Mouse (Mus musculus) small intestine, adult 2 months (tissue): ENCODE measurements around the gene Eml6.

Source experiments
- CTCF ChIP-seq: fragments of 200-500 bp; IDR thresholded peaks from 2 replicates; pipeline ENCODE4 v1.5.1; 2012; ENCODE audit warnings: low read depth, mild to moderate bottlenecking, control low read depth, inconsistent platforms, low read length, moderate library complexity, mixed read lengths; ENCODE audit not compliant: insufficient replicate concordance, insufficient read length; ENCODE audit errors: extremely low read depth
- POLR2A ChIP-seq: fragments of 200-500 bp; IDR thresholded peaks from 2 replicates; pipeline ENCODE4 v1.6.1; 2012; ENCODE audit warnings: low read depth, mild to moderate bottlenecking, control low read depth, inconsistent platforms, low read length, moderate library complexity

DNA sequence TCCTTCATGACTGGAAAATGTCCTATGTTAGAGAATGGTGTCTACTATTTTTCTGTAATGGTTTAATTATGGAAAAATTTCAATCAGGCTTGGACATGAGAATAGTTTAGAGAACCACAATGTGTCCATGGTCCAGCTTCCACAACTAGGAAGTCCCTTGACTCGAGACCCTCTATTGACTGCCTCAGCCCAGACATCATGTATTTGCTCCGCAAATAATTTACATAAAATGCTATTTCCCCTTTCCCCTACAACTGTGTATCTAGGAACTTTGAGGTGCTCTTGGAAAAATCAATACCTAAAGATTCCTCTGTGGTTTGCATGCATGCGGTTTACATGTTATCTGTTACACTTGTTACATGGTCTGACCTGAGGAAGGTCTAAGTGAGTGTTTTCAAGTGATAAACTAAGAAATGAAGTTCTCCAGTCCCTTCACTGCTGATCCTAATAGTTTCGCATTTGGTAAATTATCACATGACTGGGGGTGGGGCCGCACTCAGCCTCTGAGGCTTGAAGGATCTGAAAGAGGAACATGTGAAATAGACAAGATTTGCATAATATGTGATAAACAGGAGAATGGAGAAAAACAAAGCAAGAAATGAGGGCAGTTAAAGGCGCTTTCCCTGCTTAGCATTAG lies 239.1 kb downstream of the Eml6 start:
- TF ChIP-seq POLR2A, result no peak
- TF ChIP-seq CTCF, result no peak
